Mouse (Mus musculus) c-Kit-positive CD71-positive TER-119-negative erythroid progenitor cells, embryonic 14.5 days (primary cell): ENCODE measurements at regions not wholly inside any gene's neighbourhood (a gene's known extent, or its start where the extent isn't known, plus 50 kb on each side); places are given as distances from the start of the nearest gene placed in this dataset.

Experiments
- DNase-seq: peaks from one replicate; pipeline ENCODE4 v3.0.0-alpha.2; 2013; ENCODE audit warnings: low read depth

DNA sequence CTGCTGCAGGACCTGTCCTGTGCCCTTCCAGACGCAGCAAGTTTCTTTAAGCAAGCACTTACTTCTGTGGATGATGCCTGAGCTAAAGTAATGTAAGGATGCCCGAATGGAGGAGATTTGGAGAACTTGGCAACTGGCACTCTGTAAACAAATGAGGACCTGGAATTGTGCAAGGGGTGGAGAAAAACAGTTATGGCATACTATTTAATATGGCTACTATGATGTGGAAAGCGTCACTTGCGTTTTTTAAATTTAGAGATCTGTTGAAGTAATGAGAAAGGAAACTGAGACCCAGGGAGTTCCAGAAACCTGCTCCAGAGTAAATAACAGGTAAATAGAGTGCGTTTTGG lies 58.6 kb upstream of the Abca1 start:
- DNase-seq, result no peak

DNA sequence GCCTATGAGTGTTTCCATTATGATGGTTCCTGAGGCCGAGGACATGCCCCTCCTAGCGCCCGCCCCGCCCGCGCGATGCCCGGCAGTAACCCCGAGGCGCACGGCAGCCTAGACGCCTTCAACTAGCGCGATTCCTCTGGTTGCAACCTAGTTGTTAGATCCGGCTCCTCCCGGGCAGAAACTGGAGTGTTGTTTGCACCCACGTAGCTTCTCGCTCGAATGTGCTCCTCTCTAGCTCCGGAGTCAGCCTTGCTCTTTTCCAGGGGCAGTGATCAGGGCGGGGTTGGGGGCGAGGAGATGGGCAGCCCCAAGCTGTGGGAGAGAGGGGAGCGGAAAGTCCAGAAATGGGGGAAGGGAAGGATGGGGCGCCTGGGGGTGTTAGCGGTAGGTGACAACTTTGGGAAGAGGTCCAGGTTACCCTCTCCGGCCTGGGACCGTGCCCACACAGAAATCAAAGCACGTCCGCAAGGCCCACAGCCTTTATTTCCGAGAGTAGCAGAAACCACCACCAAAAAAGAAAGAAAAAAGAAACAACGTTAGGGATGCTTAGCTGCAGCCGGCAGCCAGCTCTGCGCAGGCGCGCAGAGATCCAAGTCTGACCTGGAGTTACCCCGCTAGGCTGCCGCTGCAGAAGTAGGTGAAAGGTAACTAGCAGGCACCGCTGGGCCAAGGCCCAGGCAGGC lies 58.1 kb upstream of the Abca1 start:
- no peak for DNase-seq

DNA sequence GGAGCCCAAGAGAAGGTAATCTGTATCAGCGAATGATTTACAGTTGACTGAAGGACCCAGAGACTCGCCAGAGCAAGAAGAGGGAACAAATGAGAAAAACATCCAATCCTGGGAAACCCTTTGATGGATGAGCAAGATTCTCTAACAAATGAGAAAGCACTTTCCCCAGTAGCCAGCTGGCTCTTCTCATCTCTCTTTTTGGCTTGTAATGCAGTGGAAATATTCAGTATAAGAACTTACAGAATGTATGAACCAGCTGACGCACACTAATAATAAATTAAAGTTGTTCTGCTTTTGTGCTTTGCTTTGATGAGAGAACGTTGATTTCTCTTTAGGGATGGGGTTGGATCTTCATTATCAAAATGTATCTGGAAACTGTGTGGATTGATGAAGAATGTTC lies 52.8 kb upstream of the Abca1 start:
- no peak for DNase-seq

GRCm38 (mm10) chr4:53210685-53211084 lies 51.0 kb upstream of the Abca1 start:
- DNase-seq, result no peak
